Mouse (Mus musculus): ENCODE results near the gene Nphs1. TPM values are rescaled to one million over a fixed set of nuclear protein-coding genes. Genes with fewer than 3 reads are reported as not detected.

Gene Nphs1
- total and polyA plus RNA-seq, 3 experiments: 1.2 to 2.3 TPM; not detected in 1

GRCm38 (mm10) chr7:30520856-30521255 lies 62.7 kb downstream of the Nphs1 start:
- Histone ChIP-seq H3K4me1 (ENCODE audit: control insufficient read depth in 1 of 2, insufficient read depth in 2 of 2, low read length in 2 of 2) (no peaks in the 10 kb centered on the region), H3K27me3 (ENCODE audit: control insufficient read depth in 1 of 2, insufficient read depth in 2 of 2, low read length in 2 of 2) (no peaks in the 10 kb centered on the region), H3K4me3 (ENCODE audit: control insufficient read depth in 1 of 2, insufficient read depth in 1 of 2, low read depth in 2 of 2, low read length in 2 of 2) (no peak overlapping the region), H3K36me3 (ENCODE audit: control insufficient read depth in 1 of 2, insufficient read depth in 2 of 2, low read length in 2 of 2) (no peaks in the 10 kb centered on the region), H3K79me2 (ENCODE audit: control insufficient read depth, insufficient read depth, low read length, poor library complexity) (no peaks in the 10 kb centered on the region), H3K9ac (ENCODE audit: control insufficient read depth, low read depth, low read length, poor library complexity, severe bottlenecking) (no peak overlapping the region), H3K27ac (ENCODE audit: control insufficient read depth, low read depth, low read length) (no peak overlapping the region), H3K9me3 (replicated peaks; ENCODE audit: insufficient read depth, low read length) (no peaks in the 10 kb centered on the region)
- TF ChIP-seq JUND (IDR thresholded peaks at IDR 0.05; ENCODE audit: low read depth, low read length) (no peak), EP300 (IDR thresholded peaks at IDR 0.05; ENCODE audit: low read depth in 1 of 2, low read length in 2 of 2) (no peak), HCFC1 (IDR thresholded peaks at IDR 0.05; ENCODE audit: low read depth, low read length) (no peak), POLR2AphosphoS2 (IDR thresholded peaks at IDR 0.05; ENCODE audit: low read length) (no peak), POLR2AphosphoS5 (IDR thresholded peaks at IDR 0.05; ENCODE audit: borderline replicate concordance, low read depth, low read length) (no peak), ELF1 (IDR thresholded peaks at IDR 0.05; ENCODE audit: low read depth, low read length) (no peak), RAD21 (IDR thresholded peaks at IDR 0.05; ENCODE audit: low read depth, low read length) (no peak), ETS1 (IDR thresholded peaks at IDR 0.05; ENCODE audit: low read depth, low read length) (no peak), NRF1 (IDR thresholded peaks at IDR 0.05; ENCODE audit: insufficient read depth, low read depth, low read length, poor library complexity, severe bottlenecking) (no peak), SIN3A (IDR thresholded peaks at IDR 0.05; ENCODE audit: low read length) (no peak)
- DNase-seq (ENCODE audit: low read depth, low spot score): no peak

- Histone ChIP-seq H3K27ac (ENCODE audit: control insufficient read depth, low read depth, low read length) (no peak overlapping the region), H3K4me3 (ENCODE audit: control insufficient read depth in 1 of 2, insufficient read depth in 1 of 2, low read depth in 2 of 2, low read length in 2 of 2) (no peak overlapping the region), H3K27me3 (ENCODE audit: control insufficient read depth in 1 of 2, insufficient read depth in 2 of 2, low read length in 2 of 2) (no peaks in the 10 kb centered on the region), H3K9me3 (replicated peaks; ENCODE audit: insufficient read depth, low read length) (no peaks in the 10 kb centered on the region), H3K36me3 (ENCODE audit: control insufficient read depth in 1 of 2, insufficient read depth in 2 of 2, low read length in 2 of 2) (no peaks in the 10 kb centered on the region), H3K4me1 (ENCODE audit: control insufficient read depth in 1 of 2, insufficient read depth in 2 of 2, low read length in 2 of 2) (no peaks in the 10 kb centered on the region), H3K9ac (ENCODE audit: control insufficient read depth, low read depth, low read length, poor library complexity, severe bottlenecking) (no peak overlapping the region), H3K79me2 (ENCODE audit: control insufficient read depth, insufficient read depth, low read length, poor library complexity) (no peaks in the 10 kb centered on the region)
- no peak for TF ChIP-seq SIN3A (IDR thresholded peaks at IDR 0.05; ENCODE audit: low read length)
- no peak for TF ChIP-seq POLR2A (IDR thresholded peaks at IDR 0.05; ENCODE audit: control insufficient read depth in 1 of 2, insufficient read depth in 1 of 2, low read depth in 1 of 2, low read length in 2 of 2, poor library complexity in 1 of 2)
- TF ChIP-seq NELFE (IDR thresholded peaks at IDR 0.05; ENCODE audit: low read depth, low read length): no peak
- no peak for TF ChIP-seq HCFC1 (IDR thresholded peaks at IDR 0.05; ENCODE audit: low read depth, low read length)
- TF ChIP-seq RAD21 (IDR thresholded peaks at IDR 0.05; ENCODE audit: low read depth, low read length): no peak
- TF ChIP-seq MAX (IDR thresholded peaks at IDR 0.05; ENCODE audit: low read length): no peak
- no peak for TF ChIP-seq ETS1 (IDR thresholded peaks at IDR 0.05; ENCODE audit: low read depth, low read length)
- no peak for TF ChIP-seq POLR2AphosphoS2 (IDR thresholded peaks at IDR 0.05; ENCODE audit: low read length)
- no peak for TF ChIP-seq CHD1 (IDR thresholded peaks at IDR 0.05; ENCODE audit: low read depth, low read length)
- no peak for TF ChIP-seq JUND (IDR thresholded peaks at IDR 0.05; ENCODE audit: low read depth, low read length)
- TF ChIP-seq EP300 (IDR thresholded peaks at IDR 0.05; ENCODE audit: low read depth in 1 of 2, low read length in 2 of 2): no peak
- TF ChIP-seq ZNF384 (IDR thresholded peaks at IDR 0.05; ENCODE audit: low read depth, low read length): no peak
- no peak for TF ChIP-seq POLR2AphosphoS5 (IDR thresholded peaks at IDR 0.05; ENCODE audit: borderline replicate concordance, low read depth, low read length)
- no peak for TF ChIP-seq RCOR1 (IDR thresholded peaks at IDR 0.05; ENCODE audit: low read depth, low read length)
- TF ChIP-seq MAZ (IDR thresholded peaks at IDR 0.05; ENCODE audit: low read depth, low read length): no peak
- no peak for TF ChIP-seq MYB (IDR thresholded peaks at IDR 0.05; ENCODE audit: low read depth, low read length)
- no peak for TF ChIP-seq ZMIZ1 (IDR thresholded peaks at IDR 0.05; ENCODE audit: low read depth, low read length)
- no peak for TF ChIP-seq USF2 (IDR thresholded peaks at IDR 0.05; ENCODE audit: borderline replicate concordance in 1 of 2, insufficient read depth in 1 of 2, low read depth in 1 of 2, low read length in 2 of 2)
- TF ChIP-seq UBTF (IDR thresholded peaks at IDR 0.05; ENCODE audit: borderline replicate concordance, insufficient read depth, low read depth, low read length): no peak
- no peak for DNase-seq (ENCODE audit: low read depth, low spot score)
Measured at GRCm38 (mm10) chr7:30522871-30523270, 64.8 kb downstream of the Nphs1 start.
